Mouse (Mus musculus) kidney, adult 2 months (tissue): ENCODE measurements at regions not wholly inside any gene's neighbourhood (a gene's known extent, or its start where the extent isn't known, plus 50 kb on each side); places are given as distances from the start of the nearest gene placed in this dataset.

Source experiments
- DNase-seq: peaks from one replicate; pipeline ENCODE4 v3.0.0; 2021
- H3K27ac ChIP-seq: fragments of 200-500 bp; 2 replicates; pipeline ENCODE4 v1.5.1; 2012; ENCODE audit warnings: low read depth, low read length, control low read depth, inconsistent platforms; ENCODE audit not compliant: insufficient read depth
- H3K27me3 ChIP-seq: fragments of 200-500 bp; replicated peaks from 2 replicates; pipeline ENCODE4 v1.6.1; 2012; ENCODE audit warnings: mild to moderate bottlenecking, moderate library complexity, low read length, inconsistent platforms; ENCODE audit not compliant: control insufficient read depth, insufficient read depth
- H3K36me3 ChIP-seq: fragments of 200-500 bp; 2 replicates; pipeline ENCODE4 v1.6.1; 2012; ENCODE audit warnings: mild to moderate bottlenecking, moderate library complexity, low read length, inconsistent platforms; ENCODE audit not compliant: control insufficient read depth, insufficient read depth
- H3K4me1 ChIP-seq: fragments of 200-500 bp; 2 replicates; pipeline ENCODE4 v1.6.1; 2011; ENCODE audit warnings: low read length; ENCODE audit not compliant: control insufficient read depth, insufficient read depth
- H3K4me3 ChIP-seq: fragments of 200-500 bp; 2 replicates; pipeline ENCODE4 v1.5.1; 2011; ENCODE audit warnings: mild to moderate bottlenecking, low read depth, low read length, control low read depth; ENCODE audit not compliant: insufficient read depth
- CTCF ChIP-seq: fragments of 200-500 bp; conservative IDR thresholded peaks from 2 replicates; pipeline ENCODE4 v1.5.1; 2011; ENCODE audit warnings: low read depth, mild to moderate bottlenecking, control low read depth, low read length, moderate library complexity, mixed read lengths; ENCODE audit not compliant: insufficient read depth, insufficient read length
- POLR2A ChIP-seq: fragments of 200-500 bp; IDR thresholded peaks from one replicate; pipeline ENCODE4 v1.6.1; 2011; ENCODE audit warnings: low read depth, low read length, control low read depth
- WGBS: fragments of 180-500 bp; shearing (Covaris S2); methylation state at CpG from one replicate; pipeline ENCODE4 v1.1.7; 2018; 5-methylcytosine and 5-hydroxymethylcytosine counted together

- Histone ChIP-seq H3K27ac (no peak overlapping the region), H3K27me3 (no peaks in the 10 kb centered on the region), H3K4me3 (no peak overlapping the region), H3K4me1 (no peaks in the 10 kb centered on the region), H3K36me3 (no peaks in the 10 kb centered on the region)
- DNase-seq = no peak
- TF ChIP-seq POLR2A (no peak), CTCF (no peak)
- WGBS = 78% methylated on average over 5 of the region's 5 CpGs
Measured at GRCm38 (mm10) chr9:91528388-91528787, 162.8 kb upstream of the Zic1 start.

- no peaks in the 10 kb centered on the region for H3K27me3 ChIP-seq
- WGBS = 38% methylated on average over 3 of the region's 3 CpGs
- DNase-seq = no peak
- no peaks in the 10 kb centered on the region for H3K36me3 ChIP-seq
- H3K4me3 ChIP-seq = no peak overlapping the region
- no peak for TF ChIP-seq POLR2A
- no peak for TF ChIP-seq CTCF
- no peaks in the 10 kb centered on the region for H3K4me1 ChIP-seq
- no peak overlapping the region for H3K27ac ChIP-seq
Measured at GRCm38 (mm10) chr9:91520521-91520920, 154.9 kb upstream of the Zic1 start.

- WGBS = 78% methylated on average over 3 of the region's 3 CpGs
- no peak overlapping the region for H3K4me3 ChIP-seq
- no peak for DNase-seq
- no peaks in the 10 kb centered on the region for H3K4me1 ChIP-seq
- H3K27ac ChIP-seq = no peak overlapping the region
- no peaks in the 10 kb centered on the region for H3K36me3 ChIP-seq
- TF ChIP-seq CTCF (no peak), POLR2A (no peak)
- H3K27me3 ChIP-seq = no peaks in the 10 kb centered on the region
Measured at GRCm38 (mm10) chr9:91509672-91510071, 144.1 kb upstream of the Zic1 start.

- no peak overlapping the region for H3K4me3 ChIP-seq
- no peaks in the 10 kb centered on the region; the same call in 1 of the 2 replicates for H3K27me3 ChIP-seq
- 64% methylated on average over 5 of the region's 5 CpGs for WGBS
- H3K4me1 ChIP-seq = no peaks in the 10 kb centered on the region
- H3K36me3 ChIP-seq = no peaks in the 10 kb centered on the region
- DNase-seq = no peak
- TF ChIP-seq CTCF (no peak), POLR2A (no peak)
- H3K27ac ChIP-seq = no peak overlapping the region
Measured at GRCm38 (mm10) chr9:91503657-91504329, 138.2 kb upstream of the Zic1 start.

GRCm38 (mm10) chr9:91476596-91476995 is 111.0 kb upstream of the Zic1 start:
- 52% methylated on average over 3 of the region's 3 CpGs for WGBS
- no peak for DNase-seq

GRCm38 (mm10) chr9:91462713-91463425 is 97.3 kb upstream of the Zic1 start:
- H3K27me3 ChIP-seq = no peaks in the 10 kb centered on the region
- 56% methylated on average over 5 of the region's 5 CpGs for WGBS

More at GRCm38 (mm10) chr9:91476596-91476995, 111.0 kb upstream of the Zic1 start:
- H3K4me1 ChIP-seq = no peaks in the 10 kb centered on the region
- no peak for TF ChIP-seq CTCF
- no peak overlapping the region for H3K27ac ChIP-seq
- no peaks in the 10 kb centered on the region for H3K36me3 ChIP-seq
- no peaks in the 10 kb centered on the region for H3K27me3 ChIP-seq
- H3K4me3 ChIP-seq = no peak overlapping the region

GRCm38 (mm10) chr9:91459921-91460320 is 94.3 kb upstream of the Zic1 start:
- H3K27me3 ChIP-seq = no peaks in the 10 kb centered on the region
- TF ChIP-seq CTCF (no peak), POLR2A (no peak)
- H3K27ac ChIP-seq = no peak overlapping the region
- no peaks in the 10 kb centered on the region for H3K36me3 ChIP-seq
- no peaks in the 10 kb centered on the region for H3K4me1 ChIP-seq
- no peak for DNase-seq
- H3K4me3 ChIP-seq = no peak overlapping the region
- 20% methylated on average over 2 of the region's 2 CpGs for WGBS

More at GRCm38 (mm10) chr9:91462713-91463425, 97.3 kb upstream of the Zic1 start:
- TF ChIP-seq POLR2A (no peak), CTCF (no peak)
- Histone ChIP-seq H3K27ac (no peak overlapping the region), H3K4me1 (no peaks in the 10 kb centered on the region), H3K4me3 (no peak overlapping the region), H3K36me3 (no peaks in the 10 kb centered on the region)
- no peak for DNase-seq
